Mouse (Mus musculus): ENCODE data around the gene Ano8. TPM values are rescaled to one million over a fixed set of nuclear protein-coding genes. Genes with fewer than 3 reads are reported as not detected.
"Not testable (repeated sequence)": the region's sequence is repeated elsewhere in the genome, so short reads cannot be mapped to it uniquely, and the experiment has no call there.

Gene Ano8
- total RNA-seq, 2 experiments from 2014 or later, result 0.47 to 4.2 TPM

GRCm38 (mm10) chr8:71451777-71452176, 34.0 kb downstream of the Ano8 start:
- no peak for ATAC-seq (ENCODE audit: poor library complexity, severe bottlenecking)

DNA sequence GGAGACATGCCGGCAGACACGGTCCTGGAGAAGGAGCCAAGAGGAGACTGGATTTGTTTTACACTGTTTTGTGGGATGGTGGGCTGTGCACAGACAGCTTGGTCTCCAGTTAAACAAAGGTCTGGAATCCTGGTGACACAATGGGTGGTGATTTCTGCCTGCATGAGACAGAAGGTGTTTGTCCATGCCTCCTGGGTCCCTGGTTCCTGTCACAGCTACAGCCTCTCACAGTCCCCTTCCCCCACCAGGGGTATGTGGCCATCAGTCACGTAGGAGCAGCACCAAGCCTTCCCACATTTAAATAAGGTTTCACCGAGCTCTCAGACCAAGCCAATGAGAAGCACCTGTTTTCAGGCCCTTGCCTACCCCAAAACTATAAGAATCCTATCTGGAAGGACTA, 34.4 kb downstream of the Ano8 start:
- no peak for ATAC-seq (ENCODE audit: poor library complexity, severe bottlenecking)

DNA sequence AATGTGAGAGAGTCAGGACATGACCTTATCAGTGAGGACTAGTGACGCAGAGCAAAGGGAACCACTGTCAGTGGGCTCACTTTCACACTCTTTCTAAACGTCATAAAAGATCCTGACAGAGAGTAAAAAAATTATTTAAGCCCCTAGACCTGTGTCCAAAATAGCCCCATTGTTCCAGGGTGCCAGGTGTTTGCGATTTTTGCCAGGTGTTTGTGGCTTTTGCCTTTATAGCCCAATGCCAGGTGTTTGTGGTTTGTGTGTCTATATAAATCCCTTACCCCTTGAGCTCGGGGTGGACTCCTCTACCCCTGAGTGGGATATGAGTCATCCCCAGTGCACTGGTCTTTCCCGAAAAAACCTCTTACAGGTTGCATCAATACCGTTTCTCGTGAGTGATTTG, 40.7 kb downstream of the Ano8 start:
- no peak for ATAC-seq (ENCODE audit: poor library complexity, severe bottlenecking)

DNA sequence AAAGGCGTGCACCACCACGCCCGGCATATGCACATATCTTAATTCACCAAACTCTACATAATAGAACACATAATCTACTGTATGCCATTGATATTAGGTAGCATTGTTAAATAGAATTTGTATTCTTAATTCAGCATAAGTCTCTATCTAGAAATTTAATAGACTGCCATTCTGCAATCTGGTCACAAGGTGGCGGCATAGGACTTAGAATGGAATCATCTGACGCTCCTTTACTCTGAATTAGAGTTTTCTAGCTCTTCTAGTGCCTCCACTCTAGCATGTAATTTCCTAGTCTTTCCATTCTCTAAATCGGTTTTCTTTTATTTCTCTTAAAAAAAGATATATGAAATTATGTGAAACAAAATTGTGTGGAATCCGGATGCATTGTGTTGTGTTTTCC, 44.4 kb downstream of the Ano8 start:
- peak; percentile 86 for ATAC-seq (ENCODE audit: poor library complexity, severe bottlenecking)

DNA sequence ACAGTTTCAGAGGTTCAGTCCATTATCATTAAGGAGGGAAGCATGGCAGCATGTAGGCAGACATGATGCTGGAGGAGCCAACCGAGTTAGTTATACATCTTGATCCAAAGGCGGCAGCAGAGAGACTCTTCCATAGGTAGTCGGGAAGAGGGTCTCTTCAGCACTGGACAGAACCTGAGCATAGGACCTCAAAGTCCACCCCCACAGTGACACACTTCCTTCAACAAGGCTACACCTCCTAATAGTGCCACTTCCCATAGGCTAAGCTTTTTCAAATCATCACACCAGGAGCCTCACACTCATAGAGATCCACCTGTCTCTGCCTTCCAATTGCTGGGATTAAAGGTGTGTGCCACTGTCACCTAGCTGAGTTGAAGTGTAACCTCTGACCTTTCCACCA, 48.7 kb downstream of the Ano8 start:
- ATAC-seq (ENCODE audit: poor library complexity, severe bottlenecking), result no peak

DNA sequence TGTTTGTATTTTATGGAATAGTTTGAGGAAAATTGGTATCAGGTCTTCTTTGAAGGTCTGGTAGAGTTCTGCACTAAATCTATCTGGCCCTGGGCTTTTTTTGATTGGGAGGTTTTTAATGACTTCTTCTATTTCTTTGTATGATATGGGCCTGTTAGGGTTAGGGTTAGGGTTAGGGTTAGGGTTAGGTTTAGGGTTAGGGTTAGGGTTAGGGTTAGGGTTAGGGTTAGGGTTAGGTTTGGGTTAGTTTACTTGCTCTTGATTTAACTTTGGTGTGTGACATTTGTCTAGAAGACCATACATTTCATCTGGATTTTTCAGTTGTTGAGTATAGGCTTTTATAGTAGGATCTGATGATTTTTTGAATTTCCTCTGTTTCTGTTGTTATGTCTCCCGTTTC, 52.8 kb downstream of the Ano8 start:
- ATAC-seq (ENCODE audit: poor library complexity, severe bottlenecking), result not testable (repeated sequence)

Other genes with a start within 250 kb of the Ano8 start
- 57.1 and 60.8 TPM in 2 replicates for gene Myo9b, start 213.2 kb downstream of the Ano8 start, total RNA-seq (2015)
- gene Myo9b, start 213.2 kb downstream of the Ano8 start, total RNA-seq (2017), result 61.7 and 71.4 TPM in 2 replicates
- 39.5 and 46.9 TPM in 2 replicates for gene Haus8, start 213.0 kb downstream of the Ano8 start, total RNA-seq (2015)
- gene Haus8, start 213.0 kb downstream of the Ano8 start, total RNA-seq (2017), result 74.0 and 91.2 TPM in 2 replicates
- gene Use1, start 119.1 kb downstream of the Ano8 start, total RNA-seq (2015), result 124 and 135 TPM in 2 replicates
- 167 and 180 TPM in 2 replicates for gene Use1, start 119.1 kb downstream of the Ano8 start, total RNA-seq (2017)
- 8.7 and 8.9 TPM in 2 replicates for gene Ocel1, start 114.7 kb downstream of the Ano8 start, total RNA-seq (2015)
- 16.2 and 18.5 TPM in 2 replicates for gene Ocel1, start 114.7 kb downstream of the Ano8 start, total RNA-seq (2017)
- 8.2 and 13.8 TPM in 2 replicates for gene Nr2f6, start 104.0 kb downstream of the Ano8 start, total RNA-seq (2015)
- 6.9 and 9.1 TPM in 2 replicates for gene Nr2f6, start 104.0 kb downstream of the Ano8 start, total RNA-seq (2017)
- not detected in 2 replicates for gene Ushbp1, start 90.2 kb downstream of the Ano8 start, total RNA-seq (2015)
- not detected in 2 replicates for gene Ushbp1, start 90.2 kb downstream of the Ano8 start, total RNA-seq (2017)
- 62.0 and 66.6 TPM in 2 replicates for gene Babam1, start 89.1 kb downstream of the Ano8 start, total RNA-seq (2015)
- gene Babam1, start 89.1 kb downstream of the Ano8 start, total RNA-seq (2017), result 108 and 110 TPM in 2 replicates
- gene Ankle1, start 80.0 kb downstream of the Ano8 start, total RNA-seq (2015), result 14.4 TPM in 2 replicates
- gene Ankle1, start 80.0 kb downstream of the Ano8 start, total RNA-seq (2017), result 13.5 and 16.1 TPM in 2 replicates
- 2.4 and 3.1 TPM in 2 replicates for gene Abhd8, start 22.3 kb downstream of the Ano8 start, total RNA-seq (2015)
- 5.8 and 7.4 TPM in 2 replicates for gene Abhd8, start 22.3 kb downstream of the Ano8 start, total RNA-seq (2017)
- 31.6 and 40.1 TPM in 2 replicates for gene Mrpl34, start 21.0 kb downstream of the Ano8 start, total RNA-seq (2015)
- 33.5 and 36.1 TPM in 2 replicates for gene Mrpl34, start 21.0 kb downstream of the Ano8 start, total RNA-seq (2017)
- 39.1 and 44.0 TPM in 2 replicates for gene Dda1, start 16.8 kb downstream of the Ano8 start, total RNA-seq (2015)
- gene Dda1, start 16.8 kb downstream of the Ano8 start, total RNA-seq (2017), result 14.2 and 26.3 TPM in 2 replicates
- gene Gtpbp3, start 2.1 kb upstream of the Ano8 start, total RNA-seq (2015), result 3.4 and 3.7 TPM in 2 replicates
- 12.1 and 14.2 TPM in 2 replicates for gene Gtpbp3, start 2.1 kb upstream of the Ano8 start, total RNA-seq (2017)
- 0.11 and 0.25 TPM in 2 replicates for gene Plvap, start 25.8 kb upstream of the Ano8 start, total RNA-seq (2015)
- 0.22 and 0.28 TPM in 2 replicates for gene Plvap, start 25.8 kb upstream of the Ano8 start, total RNA-seq (2017)
- not detected in 2 replicates for gene Ccdc194, start 39.7 kb upstream of the Ano8 start, total RNA-seq (2015)
- not detected in 2 replicates for gene Ccdc194, start 39.7 kb upstream of the Ano8 start, total RNA-seq (2017)
- 19.6 and 23.1 TPM in 2 replicates for gene Bst2, start 51.5 kb upstream of the Ano8 start, total RNA-seq (2015)
- gene Bst2, start 51.5 kb upstream of the Ano8 start, total RNA-seq (2017), result 91.4 and 111 TPM in 2 replicates
- 47.1 and 48.5 TPM in 2 replicates for gene Mvb12a, start 57.0 kb upstream of the Ano8 start, total RNA-seq (2015)
- 42.8 and 68.8 TPM in 2 replicates for gene Mvb12a, start 57.0 kb upstream of the Ano8 start, total RNA-seq (2017)
- 1.7 and 1.8 TPM in 2 replicates for gene Tmem221, start 72.9 kb upstream of the Ano8 start, total RNA-seq (2015)
- 0.57 and 0.99 TPM in 2 replicates for gene Tmem221, start 72.9 kb upstream of the Ano8 start, total RNA-seq (2017)
- not detected in 2 replicates for gene Nxnl1, start 80.6 kb upstream of the Ano8 start, total RNA-seq (2015)
- gene Nxnl1, start 80.6 kb upstream of the Ano8 start, total RNA-seq (2017), result 0.11 TPM in 1 of 2 replicates, not detected in the other
- 1.5 and 2.0 TPM in 2 replicates for gene Slc27a1, start 82.9 kb upstream of the Ano8 start, total RNA-seq (2015)
- 2.8 and 3.9 TPM in 2 replicates for gene Slc27a1, start 82.9 kb upstream of the Ano8 start, total RNA-seq (2017)
- 65.1 and 73.6 TPM in 2 replicates for gene Pgls, start 106.2 kb upstream of the Ano8 start, total RNA-seq (2015)
- 50.5 and 78.3 TPM in 2 replicates for gene Pgls, start 106.2 kb upstream of the Ano8 start, total RNA-seq (2017)
- 4.6 and 4.8 TPM in 2 replicates for gene Fam129c, start 111.7 kb upstream of the Ano8 start, total RNA-seq (2015)
- gene Fam129c, start 111.7 kb upstream of the Ano8 start, total RNA-seq (2017), result 3.6 and 8.6 TPM in 2 replicates
- 46.8 and 51.2 TPM in 2 replicates for gene Colgalt1, start 125.0 kb upstream of the Ano8 start, total RNA-seq (2015)
- gene Colgalt1, start 125.0 kb upstream of the Ano8 start, total RNA-seq (2017), result 54.8 and 56.8 TPM in 2 replicates
- gene Unc13a, start 185.8 kb upstream of the Ano8 start, total RNA-seq (2015), result 0.11 TPM in 1 of 2 replicates, not detected in the other
- gene Unc13a, start 185.8 kb upstream of the Ano8 start, total RNA-seq (2017), result 1.1 TPM in 1 of 2 replicates, not detected in the other
- 4.8 and 5.0 TPM in 2 replicates for gene Jak3, start 190.3 kb upstream of the Ano8 start, total RNA-seq (2015)
- gene Jak3, start 190.3 kb upstream of the Ano8 start, total RNA-seq (2017), result 2.6 and 5.2 TPM in 2 replicates
- 2.9 and 4.2 TPM in 2 replicates for gene Insl3, start 203.3 kb upstream of the Ano8 start, total RNA-seq (2015)
- 1.1 and 2.4 TPM in 2 replicates for gene Insl3, start 203.3 kb upstream of the Ano8 start, total RNA-seq (2017)
- gene B3gnt3, start 215.8 kb upstream of the Ano8 start, total RNA-seq (2015), result 0.36 and 0.89 TPM in 2 replicates
- gene B3gnt3, start 215.8 kb upstream of the Ano8 start, total RNA-seq (2017), result 0.18 TPM in 1 of 2 replicates, not detected in the other
- 28.4 and 30.9 TPM in 2 replicates for gene Fcho1, start 239.8 kb upstream of the Ano8 start, total RNA-seq (2015)
- gene Fcho1, start 239.8 kb upstream of the Ano8 start, total RNA-seq (2017), result 39.6 and 41.2 TPM in 2 replicates